Mouse (Mus musculus) spleen, embryonic (tissue): ENCODE measurements around the gene Hspb8.

Experiments
- CTCF ChIA-PET: fragments of 350-600 bp; sonication (Branson Sonifier 250); formaldehyde crosslinking; loops from one replicate; lab custom pipeline; 2022; lab: Charles Lee

Gene Hspb8

DNA sequence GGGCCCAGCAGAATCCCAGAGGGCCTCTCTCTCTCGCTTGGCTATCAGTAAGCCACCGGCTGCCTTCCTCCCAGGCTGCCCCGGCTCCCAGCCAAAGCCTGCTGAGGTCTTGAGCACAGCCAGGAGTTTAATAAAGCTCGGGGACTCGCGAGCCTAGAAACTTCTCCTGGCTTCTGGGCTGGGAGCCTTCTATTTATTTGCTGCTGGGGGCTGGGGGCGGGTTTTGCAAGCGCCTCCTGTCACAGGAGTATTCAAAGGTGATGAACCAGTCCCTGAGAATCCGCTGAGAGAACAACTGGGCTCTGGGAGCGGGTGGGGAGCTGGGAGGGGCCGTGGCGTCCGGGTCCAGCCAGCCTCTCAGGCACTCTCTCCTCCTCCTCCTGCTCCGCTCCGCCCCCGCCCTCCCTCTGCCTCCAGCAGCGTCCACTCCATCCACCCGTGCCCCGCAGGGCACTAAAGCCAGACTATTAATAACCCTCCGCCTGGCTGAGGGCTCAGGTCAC lies at the start of gene Hspb8:
Gene Hspb8, minus strand, starts transcription at position 166 of the 503 bp plus-strand sequence.
- CTCF ChIA-PET, result no interaction called here

DNA sequence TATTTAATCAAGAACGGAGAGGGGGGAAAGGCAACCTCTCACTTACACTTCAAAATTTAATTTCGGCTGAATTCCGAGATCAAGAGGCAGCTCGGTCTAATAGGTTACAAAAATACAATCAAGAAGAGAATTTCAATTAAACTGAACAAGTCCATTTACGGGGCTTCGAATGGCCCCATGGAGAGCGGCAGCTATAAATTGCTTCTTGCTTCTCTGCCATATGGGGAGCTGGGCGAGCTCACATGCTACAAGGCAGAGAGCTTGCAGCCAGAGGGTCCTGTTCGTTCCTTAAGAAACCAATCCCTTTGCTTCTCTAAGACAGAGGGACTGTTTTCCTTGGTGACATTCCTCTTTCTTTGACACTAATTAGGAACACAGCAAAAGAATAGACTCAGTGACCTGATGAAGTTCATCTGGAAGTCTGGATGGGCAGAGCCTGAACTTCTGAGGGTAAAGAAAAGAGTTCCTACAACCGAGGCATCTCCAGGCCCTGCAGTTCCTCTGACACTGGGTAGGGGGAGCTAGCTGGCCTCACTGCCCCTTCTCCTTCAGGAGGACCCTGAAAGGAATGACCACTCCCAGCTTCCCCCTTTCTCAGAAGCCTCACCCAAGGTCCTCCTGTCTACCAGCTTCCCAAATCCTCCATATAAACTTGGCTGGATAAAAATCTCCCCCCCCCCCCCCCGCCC lies 38.8 kb upstream of the Hspb8 start:
- CTCF ChIA-PET, result no interaction called here

GRCm38 (mm10) chr5:116459970-116460369 lies 37.3 kb upstream of the Hspb8 start:
- CTCF ChIA-PET, result no interaction called here

DNA sequence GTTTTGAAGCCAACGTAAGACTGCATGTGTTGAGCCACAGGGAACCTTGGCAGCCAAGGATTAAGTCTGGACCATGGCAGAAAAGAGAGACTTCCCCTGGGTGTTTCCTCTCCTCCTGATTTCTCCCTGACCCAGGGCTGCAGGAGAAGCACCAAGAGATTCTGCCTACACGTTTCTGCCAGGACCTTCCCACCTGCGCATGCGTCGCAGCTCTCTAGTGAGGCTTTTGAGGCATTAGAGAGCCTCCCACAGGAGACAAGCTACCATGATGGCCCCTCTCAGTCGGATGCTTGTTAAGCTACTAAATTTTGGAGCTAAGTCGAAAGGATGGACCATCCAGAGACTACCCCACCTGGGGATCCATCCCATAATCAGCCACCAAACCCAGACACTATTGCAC lies 35.1 kb upstream of the Hspb8 start:
- CTCF ChIA-PET, result no interaction called here

DNA sequence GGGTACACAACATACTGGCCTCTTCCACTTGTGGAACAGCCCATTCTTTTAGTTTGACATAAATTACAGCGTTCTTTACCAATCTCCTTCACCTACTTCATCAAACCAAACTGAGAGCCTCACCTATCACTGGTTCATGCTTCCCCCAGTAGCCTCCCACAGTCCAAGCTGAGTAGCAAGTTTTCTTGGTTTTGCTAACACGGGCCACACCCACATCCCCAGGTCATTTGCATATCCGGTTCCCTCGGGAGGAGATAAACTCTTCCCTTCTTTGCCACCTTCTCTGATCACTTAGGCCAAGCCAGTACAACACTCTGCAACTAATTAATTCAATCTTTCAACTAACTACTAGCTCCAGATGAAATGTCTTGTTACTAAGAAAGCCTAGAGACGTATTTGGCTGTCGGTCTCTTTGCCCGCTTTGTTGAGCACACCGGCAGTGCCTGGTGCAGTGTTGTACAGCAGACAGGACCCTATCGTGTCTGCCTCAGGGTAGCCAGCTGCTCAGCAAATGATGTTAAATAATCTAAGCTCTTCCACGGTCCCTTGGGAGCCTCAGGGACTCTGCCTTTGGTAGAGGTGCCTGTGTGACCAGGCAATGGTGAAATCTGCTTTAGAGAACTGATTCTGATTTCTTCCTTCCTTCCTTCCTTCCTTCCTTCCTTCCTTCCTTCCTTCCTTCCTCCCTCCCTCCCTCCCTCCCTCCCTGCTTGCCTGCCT lies 34.3 kb upstream of the Hspb8 start:
- CTCF ChIA-PET, result no interaction called here

- CTCF ChIA-PET, result no interaction called here
These were observed 30.8 kb upstream of the Hspb8 start for GRCm38 (mm10) chr5:116453401-116453851.

GRCm38 (mm10) chr5:116450901-116451300 lies 28.2 kb upstream of the Hspb8 start:
- CTCF ChIA-PET, result no interaction called here

DNA sequence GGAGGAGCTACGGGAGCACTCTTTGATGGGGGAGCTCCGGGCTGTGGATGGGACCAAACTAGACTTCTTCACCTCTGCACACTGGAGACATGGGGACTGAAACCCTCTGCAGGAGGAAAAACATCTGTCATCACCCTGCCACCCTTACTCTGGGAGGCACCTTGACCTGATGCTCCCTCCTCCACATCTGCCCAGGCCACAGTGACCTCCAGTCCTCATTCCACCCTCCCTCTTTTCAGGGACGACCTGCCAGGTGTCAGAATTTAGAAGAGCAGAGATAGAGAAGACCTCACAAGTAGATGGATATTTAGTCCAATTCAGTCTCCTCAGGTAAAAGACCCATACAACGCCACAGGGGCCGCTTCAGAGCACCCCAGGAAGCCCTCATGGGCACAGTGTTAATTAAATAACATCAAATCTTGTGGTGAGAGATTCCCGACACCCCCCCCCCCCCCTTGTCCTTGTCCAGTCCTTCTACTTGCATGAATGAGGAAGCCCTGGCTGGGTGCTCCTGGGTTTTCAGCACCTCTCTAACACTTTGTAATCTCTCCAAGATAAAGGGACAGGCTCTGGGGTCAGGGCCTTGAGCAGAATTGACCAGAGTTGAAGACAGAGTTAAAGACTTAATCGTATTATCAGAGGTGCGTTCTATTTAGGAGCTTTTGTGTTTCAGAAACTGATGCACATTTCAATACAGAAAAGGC lies 27.0 kb upstream of the Hspb8 start:
- CTCF ChIA-PET, result no interaction called here

- CTCF ChIA-PET, result no interaction called here
These were observed 25.9 kb upstream of the Hspb8 start for GRCm38 (mm10) chr5:116448409-116449191.

GRCm38 (mm10) chr5:116447821-116448350 lies 25.2 kb upstream of the Hspb8 start:
- CTCF ChIA-PET, result no interaction called here

- CTCF ChIA-PET, result no interaction called here
These were observed 23.9 kb upstream of the Hspb8 start for GRCm38 (mm10) chr5:116446552-116446951.

- CTCF ChIA-PET, result no interaction called here
These were observed 23.1 kb upstream of the Hspb8 start for GRCm38 (mm10) chr5:116445634-116446367.

GRCm38 (mm10) chr5:116444517-116444916 lies 21.9 kb upstream of the Hspb8 start:
- CTCF ChIA-PET, result no interaction called here

GRCm38 (mm10) chr5:116443459-116443940 lies 20.8 kb upstream of the Hspb8 start:
- CTCF ChIA-PET, result no interaction called here

DNA sequence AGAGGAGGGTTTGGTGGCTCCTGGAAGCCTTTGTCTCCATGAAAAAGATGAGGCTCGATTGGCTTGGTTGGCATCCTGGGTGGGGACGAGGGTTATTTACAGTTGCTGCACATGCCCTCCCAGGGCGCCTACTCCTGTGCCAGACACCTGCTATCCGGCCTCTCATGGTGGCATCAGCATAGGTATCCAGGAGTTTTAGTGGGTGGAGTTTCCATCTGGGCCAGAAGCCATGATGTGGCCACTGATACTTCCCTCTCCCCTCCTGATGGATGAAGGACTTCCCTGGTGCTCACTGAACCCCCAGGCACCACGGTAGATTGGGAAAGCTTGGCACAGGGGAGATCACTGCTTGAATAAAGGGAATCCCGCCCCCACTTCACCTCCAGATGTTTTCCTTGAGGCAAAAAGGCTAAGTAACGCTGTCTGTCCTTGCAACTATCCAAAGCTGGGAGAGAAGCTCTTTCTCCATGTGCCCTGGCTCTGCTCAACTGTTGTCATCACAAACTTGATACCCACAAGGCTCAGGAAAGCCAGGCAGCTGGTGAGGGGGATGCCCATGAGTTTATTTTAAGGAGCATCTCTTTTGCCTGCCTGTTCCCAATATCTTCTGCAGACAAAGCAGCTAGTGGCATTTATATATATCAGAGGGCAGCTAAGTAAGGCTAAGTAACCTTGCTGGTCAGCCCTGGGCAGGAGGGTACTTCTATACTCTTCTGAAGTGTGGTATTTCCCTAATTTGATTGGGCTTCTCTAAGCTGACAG lies 20.2 kb upstream of the Hspb8 start:
- CTCF ChIA-PET, result no interaction called here

GRCm38 (mm10) chr5:116440251-116440650 lies 17.6 kb upstream of the Hspb8 start:
- CTCF ChIA-PET, result no interaction called here

GRCm38 (mm10) chr5:116438328-116438727 lies 15.7 kb upstream of the Hspb8 start:
- CTCF ChIA-PET, result no interaction called here

DNA sequence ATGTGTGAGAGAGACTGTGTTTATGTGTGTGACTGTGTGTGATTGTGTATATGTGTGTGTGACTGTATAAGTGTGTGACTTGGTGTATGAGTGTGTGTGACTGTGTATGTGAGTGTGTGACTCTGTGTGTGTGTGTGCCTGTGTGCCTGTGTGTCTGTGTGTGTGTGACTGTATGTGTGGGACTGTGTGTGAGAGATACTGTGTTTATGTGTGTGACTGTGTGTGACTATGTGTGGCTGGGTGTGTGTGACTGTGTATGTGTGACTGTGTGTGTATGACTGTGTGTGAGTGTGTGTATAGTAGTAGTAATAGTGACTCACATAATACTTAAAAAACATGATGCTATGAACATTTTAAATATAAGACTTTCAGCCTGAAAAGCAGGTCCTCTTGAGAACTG lies 13.5 kb upstream of the Hspb8 start:
- CTCF ChIA-PET, result no interaction called here

DNA sequence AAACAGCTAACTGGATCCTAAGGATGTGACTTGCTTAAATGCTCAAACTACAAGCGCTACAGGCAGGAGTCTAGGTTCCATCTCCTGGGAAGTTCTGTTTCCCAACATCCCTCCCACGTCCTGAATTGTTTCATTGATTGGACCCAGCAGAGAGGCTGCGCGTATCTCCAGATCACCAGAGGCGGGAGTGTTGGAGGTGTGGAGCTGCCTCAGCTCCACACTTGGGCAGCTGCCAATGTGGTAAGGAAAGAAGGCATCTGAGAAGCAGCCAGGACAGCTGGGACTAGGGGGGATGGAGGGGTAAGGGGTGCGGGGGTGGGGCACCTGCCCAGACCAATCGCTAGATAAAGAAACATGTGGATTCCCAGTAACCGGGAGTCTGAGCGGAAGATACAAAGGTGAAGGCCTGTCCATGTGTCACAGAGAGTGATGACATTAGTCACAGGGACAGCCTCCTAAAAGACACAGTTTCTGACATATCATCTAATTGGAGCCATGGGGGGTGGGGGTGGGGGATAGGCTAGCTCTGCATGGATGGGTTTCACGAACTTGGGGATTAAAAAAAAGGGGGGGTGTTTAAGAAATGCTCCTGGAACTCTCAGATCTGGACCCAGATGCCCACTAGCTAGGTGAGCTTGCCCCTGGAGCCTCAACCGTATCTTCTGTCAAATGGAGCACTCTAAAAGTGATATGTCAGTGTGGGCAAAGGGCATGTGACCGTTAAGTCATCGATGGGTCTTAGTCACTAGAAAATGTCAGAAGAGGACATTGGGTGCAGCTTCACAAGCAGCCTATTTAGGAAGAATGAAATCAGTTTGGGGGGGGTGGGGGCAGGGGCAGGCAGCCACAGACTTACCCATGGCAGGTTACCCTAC lies 12.5 kb upstream of the Hspb8 start:
- CTCF ChIA-PET, result no interaction called here
